Mouse (Mus musculus): ENCODE data around the gene Pik3ca. TPM values are rescaled to one million over a fixed set of nuclear protein-coding genes. Genes with fewer than 3 reads are reported as not detected.
A peak's percentile ranks its signal among the peaks of the same experiment; 100 is the strongest.

Pik3ca gene
- total RNA-seq, 2 experiments from 2014 or later = 47.8 to 51.9 TPM

- Histone ChIP-seq H3K27ac (no peak overlapping the region), H3K4me3 (no peak overlapping the region)
- DNase-seq (ENCODE audit: low spot score in 2 of 2) = no peak
- no peak for TF ChIP-seq CTCF (conservative IDR thresholded peaks at IDR 0.05)
Observed at GRCm38 (mm10) chr3:32434016-32434415, 36.5 kb downstream of the Pik3ca start.

DNA sequence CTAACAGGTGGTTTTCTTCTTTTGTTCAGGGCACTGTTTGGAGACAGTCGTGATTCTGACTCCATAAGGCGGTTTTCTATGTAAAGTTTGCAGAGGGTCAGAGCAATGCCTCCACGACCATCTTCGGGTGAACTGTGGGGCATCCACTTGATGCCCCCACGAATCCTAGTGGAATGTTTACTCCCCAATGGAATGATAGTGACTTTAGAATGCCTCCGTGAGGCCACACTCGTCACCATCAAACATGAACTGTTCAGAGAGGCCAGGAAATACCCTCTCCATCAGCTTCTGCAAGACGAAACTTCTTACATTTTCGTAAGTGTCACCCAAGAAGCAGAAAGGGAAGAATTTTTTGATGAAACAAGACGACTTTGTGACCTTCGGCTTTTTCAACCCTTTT is 38.6 kb downstream of the Pik3ca start:
- TF ChIP-seq CTCF (conservative IDR thresholded peaks at IDR 0.05) = no peak
- no peak overlapping the region for H3K27ac ChIP-seq
- no peak for DNase-seq (ENCODE audit: low spot score in 2 of 2)
- H3K4me3 ChIP-seq = no peak overlapping the region

GRCm38 (mm10) chr3:32437297-32437696 is 39.8 kb downstream of the Pik3ca start:
- Histone ChIP-seq H3K4me3 (no peak overlapping the region), H3K27ac (no peak overlapping the region)
- TF ChIP-seq CTCF (conservative IDR thresholded peaks at IDR 0.05) = no peak
- no peak for DNase-seq (ENCODE audit: low spot score in 2 of 2)

- H3K4me3 ChIP-seq = no peak overlapping the region
- no peak overlapping the region for H3K27ac ChIP-seq
- no peak for DNase-seq (ENCODE audit: low spot score in 2 of 2)
- TF ChIP-seq CTCF (conservative IDR thresholded peaks at IDR 0.05) = no peak
Observed at GRCm38 (mm10) chr3:32437820-32438219, 40.3 kb downstream of the Pik3ca start.

- Histone ChIP-seq H3K4me3 (no peak overlapping the region), H3K27ac (no peak overlapping the region)
- DNase-seq (ENCODE audit: low spot score in 2 of 2) = no peak
- no peak for TF ChIP-seq CTCF (conservative IDR thresholded peaks at IDR 0.05)
Observed at GRCm38 (mm10) chr3:32438716-32439115, 41.2 kb downstream of the Pik3ca start.

- no peak overlapping the region for H3K27ac ChIP-seq
- no peak overlapping the region for H3K4me3 ChIP-seq
- no peak for DNase-seq (ENCODE audit: low spot score in 2 of 2)
- peak; percentile 51 for TF ChIP-seq CTCF (conservative IDR thresholded peaks at IDR 0.05)
Observed at GRCm38 (mm10) chr3:32441710-32442109, 44.2 kb downstream of the Pik3ca start.

GRCm38 (mm10) chr3:32454329-32455021 is 57.0 kb downstream of the Pik3ca start:
- no peak for DNase-seq (ENCODE audit: low spot score in 2 of 2)
- H3K27ac ChIP-seq = no peak overlapping the region
- no peak for TF ChIP-seq CTCF (conservative IDR thresholded peaks at IDR 0.05)
- H3K4me3 ChIP-seq = no peak overlapping the region

DNA sequence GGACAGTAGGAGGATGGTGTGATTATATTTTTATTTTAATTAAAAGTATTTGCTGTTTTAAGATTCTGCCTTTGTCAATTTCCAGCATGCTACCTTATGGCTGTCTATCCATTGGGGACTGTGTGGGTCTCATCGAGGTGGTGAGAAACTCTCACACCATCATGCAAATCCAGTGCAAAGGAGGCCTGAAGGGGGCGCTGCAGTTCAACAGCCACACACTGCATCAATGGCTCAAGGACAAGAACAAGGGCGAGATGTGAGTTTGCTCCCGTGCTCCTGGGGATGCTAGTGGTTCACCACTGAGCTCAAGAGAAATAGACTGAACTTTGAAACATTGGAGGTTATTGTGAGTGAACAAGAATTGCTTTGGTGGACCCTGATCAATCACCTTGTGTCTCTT is 62.3 kb downstream of the Pik3ca start:
- TF ChIP-seq CTCF (conservative IDR thresholded peaks at IDR 0.05) = peak; percentile 73
- H3K27ac ChIP-seq = no peak overlapping the region
- peak in 1 of 2 experiments; percentile 20 for DNase-seq (ENCODE audit: low spot score in 2 of 2)
- no peak overlapping the region for H3K4me3 ChIP-seq

DNA sequence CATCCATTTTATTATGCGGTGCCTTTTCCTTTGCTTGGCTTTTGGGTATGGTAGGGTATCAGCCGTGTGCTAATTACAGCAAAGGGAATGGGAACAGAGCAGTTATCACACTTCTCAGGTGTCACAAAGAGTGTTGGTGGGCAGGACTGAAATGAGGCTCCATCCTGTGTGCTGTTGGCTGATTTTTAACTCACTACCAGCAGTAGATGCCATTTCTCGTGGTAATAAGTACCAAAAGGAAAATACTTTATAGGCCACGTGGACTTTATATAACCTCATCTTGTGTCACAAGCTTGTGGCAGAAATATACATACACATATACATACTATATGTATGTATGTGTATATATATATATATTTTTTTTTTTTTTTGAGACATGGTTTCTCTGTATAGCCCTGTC is 69.8 kb downstream of the Pik3ca start:
- TF ChIP-seq CTCF (conservative IDR thresholded peaks at IDR 0.05) = no peak
- no peak overlapping the region for H3K4me3 ChIP-seq
- DNase-seq (ENCODE audit: low spot score in 2 of 2) = no peak

DNA sequence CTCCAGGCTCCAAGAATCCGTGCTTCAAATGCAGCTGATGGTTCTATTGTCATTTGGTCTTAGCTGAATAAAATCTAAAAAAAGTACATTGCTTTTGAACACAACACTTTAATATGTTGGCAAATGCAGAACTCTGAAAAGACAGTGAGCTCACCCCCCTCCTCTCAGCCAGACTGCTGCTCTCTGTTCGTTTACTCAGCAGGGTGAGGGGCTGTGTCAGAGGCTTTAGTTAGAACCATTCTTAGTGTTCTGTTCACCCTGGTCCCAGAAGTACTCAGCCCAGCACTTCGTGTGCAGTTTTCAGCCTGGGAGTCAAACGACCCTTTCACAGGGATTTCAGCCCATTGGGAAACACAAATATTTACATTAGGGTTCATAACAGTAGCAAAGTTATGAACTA is 70.9 kb downstream of the Pik3ca start:
- Histone ChIP-seq H3K4me3 (no peak overlapping the region), H3K27ac (no peak overlapping the region)
- DNase-seq (ENCODE audit: low spot score in 2 of 2) = no peak
- TF ChIP-seq CTCF (conservative IDR thresholded peaks at IDR 0.05) = no peak

More for the DNA sequence above, 69.8 kb downstream of the Pik3ca start:
- no peak overlapping the region for H3K27ac ChIP-seq

GRCm38 (mm10) chr3:32470449-32470848 is 73.0 kb downstream of the Pik3ca start:
- no peak overlapping the region for H3K27ac ChIP-seq
- H3K4me3 ChIP-seq = no peak overlapping the region
- DNase-seq (ENCODE audit: low spot score in 2 of 2) = no peak
- no peak for TF ChIP-seq CTCF (conservative IDR thresholded peaks at IDR 0.05)

DNA sequence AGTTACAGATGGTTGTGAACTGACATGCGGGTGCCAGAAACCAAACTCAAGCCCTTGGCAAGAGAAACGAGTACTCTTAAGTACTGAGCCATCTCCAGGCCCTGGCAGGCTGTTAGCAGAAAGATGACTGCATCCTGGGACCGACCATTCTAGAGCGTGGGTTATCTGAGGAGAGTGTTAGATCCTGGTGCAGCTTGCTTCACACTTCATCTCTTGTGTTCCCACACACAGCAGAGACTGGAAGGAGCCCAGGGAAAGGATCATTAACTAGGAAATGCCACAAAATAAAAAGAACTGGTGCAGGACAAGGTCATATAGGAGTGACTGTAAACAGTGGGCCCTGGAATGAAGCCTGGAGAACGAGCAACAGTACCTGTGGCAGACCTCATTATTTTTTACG is 73.6 kb downstream of the Pik3ca start:
- Histone ChIP-seq H3K27ac (no peak overlapping the region), H3K4me3 (no peak overlapping the region)
- TF ChIP-seq CTCF (conservative IDR thresholded peaks at IDR 0.05) = no peak
- DNase-seq (ENCODE audit: low spot score in 2 of 2) = peak; percentile 14 to 26

DNA sequence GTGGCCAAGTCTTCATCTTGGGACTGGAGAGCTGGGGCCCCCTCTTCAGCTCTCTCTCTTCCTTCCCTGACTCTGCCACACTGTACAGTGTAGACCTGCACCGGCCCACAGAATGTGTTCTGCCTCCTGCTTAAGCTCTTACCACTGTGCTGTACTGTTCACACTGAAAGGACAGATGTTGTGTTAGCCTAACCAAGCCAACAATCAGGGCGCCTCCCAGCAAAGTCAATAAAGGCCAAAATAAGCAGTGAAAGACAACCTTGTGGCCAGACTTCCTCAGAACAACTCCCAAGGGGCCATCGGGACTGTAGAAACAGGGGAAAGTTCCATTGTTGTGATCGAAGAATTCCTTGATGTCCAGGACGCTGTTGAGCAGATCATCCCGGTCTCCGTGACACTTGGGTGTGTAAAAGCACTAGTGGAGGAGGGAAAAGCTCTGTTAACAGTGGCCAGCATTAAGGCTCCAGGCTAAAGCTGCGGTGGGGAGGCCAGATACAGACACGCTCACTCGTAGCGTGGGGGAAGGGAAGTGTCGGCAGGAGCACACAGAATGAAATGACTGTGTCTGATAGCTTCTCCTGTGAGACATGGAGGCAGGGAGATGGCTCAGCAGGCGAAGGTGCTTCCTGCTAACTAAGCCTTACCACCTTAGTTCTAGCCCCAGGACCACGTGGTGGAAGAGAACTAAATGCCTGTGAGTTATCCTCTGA is 74.9 kb downstream of the Pik3ca start:
- Histone ChIP-seq H3K4me3 (no peak overlapping the region), H3K27ac (no peak overlapping the region)
- DNase-seq (ENCODE audit: low spot score in 2 of 2) = no peak
- TF ChIP-seq CTCF (conservative IDR thresholded peaks at IDR 0.05) = no peak

DNA sequence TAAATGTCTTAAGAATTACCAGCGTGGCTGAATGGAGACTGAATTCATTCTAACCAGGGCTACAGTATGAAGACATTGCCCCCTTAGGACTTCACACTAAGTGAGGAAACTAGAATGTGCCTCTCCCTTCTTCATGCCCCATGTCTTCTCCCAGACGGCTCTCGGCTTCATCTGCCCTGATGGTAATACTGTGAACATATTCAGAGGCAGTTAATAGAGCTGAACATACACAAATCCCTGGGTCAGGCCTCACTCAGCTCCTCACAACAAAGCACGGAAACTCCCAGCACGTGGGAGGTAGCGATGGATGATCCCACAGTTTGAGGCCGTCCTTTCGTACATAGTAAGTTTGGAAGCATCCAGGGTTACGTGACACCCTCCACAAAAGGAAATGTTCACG is 75.7 kb downstream of the Pik3ca start:
- TF ChIP-seq CTCF (conservative IDR thresholded peaks at IDR 0.05) = no peak
- no peak overlapping the region for H3K27ac ChIP-seq
- no peak for DNase-seq (ENCODE audit: low spot score in 2 of 2)
- H3K4me3 ChIP-seq = no peak overlapping the region

Data from layer of hippocampus, adult 2 months (tissue).